Mouse (Mus musculus): ENCODE data around the gene Rgma.

Gene Rgma

DNA sequence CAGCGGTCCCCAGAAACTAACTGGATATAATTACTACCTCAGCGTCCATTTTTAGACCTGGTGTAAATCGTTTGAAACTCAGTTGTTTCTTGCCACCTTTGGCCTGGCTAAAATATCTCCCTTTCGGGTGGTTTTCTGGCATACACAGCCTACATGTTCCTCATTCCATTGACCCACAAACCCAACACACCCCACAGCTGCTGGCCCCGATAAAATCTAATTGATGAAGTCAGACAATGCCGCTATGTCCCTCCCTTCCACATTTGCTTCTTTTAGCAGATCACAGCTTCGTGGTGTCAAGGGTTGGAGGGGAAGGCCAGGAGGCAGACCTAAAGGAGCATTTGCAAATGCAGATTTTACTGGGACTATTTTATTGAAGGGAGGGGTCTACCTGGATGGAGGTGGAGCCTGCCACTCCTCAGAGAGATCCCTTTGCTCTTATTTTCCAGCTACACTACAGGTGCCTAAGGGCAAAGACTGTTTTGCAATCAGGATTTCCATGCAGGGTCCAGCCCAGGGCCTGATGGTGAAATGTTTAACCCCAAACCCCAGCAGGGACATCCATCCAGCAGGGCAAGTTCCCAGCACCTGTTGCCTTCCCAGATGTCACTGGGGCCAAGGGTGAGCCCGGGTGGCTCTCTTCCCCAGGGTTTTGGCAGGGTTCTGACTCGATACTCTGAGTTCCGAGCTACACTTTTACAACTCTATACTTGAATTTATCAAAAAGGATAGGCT is 3.6 kb upstream of the Rgma start:
- DNase-seq: no peak

DNA sequence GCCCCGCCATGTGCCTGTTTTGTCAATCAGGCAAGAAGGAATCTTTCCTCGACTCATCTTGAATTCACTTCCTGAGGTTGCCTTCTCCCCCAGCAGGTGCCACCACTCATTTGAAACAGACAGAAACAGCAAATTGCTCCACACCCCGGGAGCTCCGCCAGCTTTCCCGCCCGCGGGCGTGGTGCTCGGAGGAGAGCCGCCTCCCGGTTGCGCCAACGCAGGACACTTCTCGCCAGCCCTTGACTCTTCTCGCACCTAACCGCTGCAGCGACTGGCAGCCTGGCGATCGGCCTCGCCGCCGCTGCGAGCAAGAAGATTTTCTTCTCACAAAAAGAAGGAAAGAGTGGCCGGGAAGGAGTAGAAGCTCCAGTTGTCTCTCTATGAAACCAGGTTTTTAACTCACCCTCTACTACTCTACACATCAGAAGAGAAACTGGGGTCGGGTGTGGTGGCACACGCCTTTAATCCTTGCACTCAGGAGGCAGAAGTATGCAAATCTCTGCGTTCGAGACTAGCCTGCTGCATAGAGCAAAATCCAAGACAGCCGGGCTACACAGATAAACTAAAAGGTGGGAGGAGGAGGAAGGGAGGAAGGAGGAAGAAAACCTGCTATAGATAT is 2.8 kb upstream of the Rgma start:
- peak in 1 of 2 experiments; percentile 12 for DNase-seq

- no peak for DNase-seq
Observed at GRCm38 (mm10) chr7:73374727-73375126, 582 bp upstream of the Rgma start.

- DNase-seq: no peak
Observed at GRCm38 (mm10) chr7:73376101-73377001, 1.0 kb downstream of the Rgma start.

GRCm38 (mm10) chr7:73377307-73377706 is 2.0 kb downstream of the Rgma start:
- DNase-seq: no peak

GRCm38 (mm10) chr7:73378034-73378433 is 2.7 kb downstream of the Rgma start:
- DNase-seq: no peak

DNA sequence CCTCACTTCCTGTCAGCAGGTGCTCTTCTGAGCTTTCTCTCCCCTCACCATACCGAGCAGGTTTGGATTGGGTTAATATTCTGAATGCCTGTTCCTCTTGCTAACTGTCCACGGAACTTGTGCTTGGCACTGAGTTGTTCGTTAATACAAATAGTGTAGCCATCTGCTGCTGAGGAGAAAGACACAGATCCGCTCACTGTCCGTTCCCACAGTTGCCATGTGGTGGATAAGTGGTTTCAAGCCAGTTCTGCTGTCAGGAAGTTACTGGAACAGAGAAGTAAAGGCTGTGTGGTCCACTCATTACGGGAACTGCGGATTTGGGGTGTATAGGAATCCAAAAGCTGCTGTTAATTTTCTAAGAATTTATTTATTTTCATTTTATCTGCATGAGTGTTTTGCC is 7.5 kb downstream of the Rgma start:
- no peak for DNase-seq

GRCm38 (mm10) chr7:73388866-73389265 is 13.6 kb downstream of the Rgma start:
- no peak for DNase-seq

DNA sequence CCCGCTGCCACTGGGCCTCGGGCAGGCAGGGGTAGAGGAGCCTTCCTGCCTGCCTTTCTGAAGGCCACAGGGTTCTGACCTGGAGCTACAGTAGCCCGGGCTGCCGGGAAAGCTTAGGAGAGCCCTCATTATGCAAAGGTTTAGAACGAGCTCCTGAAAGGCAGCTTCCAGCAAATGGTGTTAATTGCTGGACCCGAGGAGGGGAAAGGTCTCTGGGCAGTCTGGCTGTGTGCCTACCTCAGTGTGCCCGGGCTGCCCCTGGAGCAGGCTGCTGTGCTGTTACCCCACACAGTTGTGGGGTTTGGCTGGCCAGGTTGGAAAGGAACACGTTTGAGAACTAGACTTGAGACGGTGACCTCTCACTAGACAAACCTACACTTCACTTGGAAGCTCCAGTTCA is 14.1 kb downstream of the Rgma start:
- no peak for DNase-seq

- no peak for DNase-seq
Observed at GRCm38 (mm10) chr7:73389871-73390294, 14.6 kb downstream of the Rgma start.

- no peak for DNase-seq
Observed at GRCm38 (mm10) chr7:73390426-73391001, 15.2 kb downstream of the Rgma start.

GRCm38 (mm10) chr7:73391002-73391517 is 15.8 kb downstream of the Rgma start:
- DNase-seq: peak in 1 of 2 experiments; percentile 29

DNA sequence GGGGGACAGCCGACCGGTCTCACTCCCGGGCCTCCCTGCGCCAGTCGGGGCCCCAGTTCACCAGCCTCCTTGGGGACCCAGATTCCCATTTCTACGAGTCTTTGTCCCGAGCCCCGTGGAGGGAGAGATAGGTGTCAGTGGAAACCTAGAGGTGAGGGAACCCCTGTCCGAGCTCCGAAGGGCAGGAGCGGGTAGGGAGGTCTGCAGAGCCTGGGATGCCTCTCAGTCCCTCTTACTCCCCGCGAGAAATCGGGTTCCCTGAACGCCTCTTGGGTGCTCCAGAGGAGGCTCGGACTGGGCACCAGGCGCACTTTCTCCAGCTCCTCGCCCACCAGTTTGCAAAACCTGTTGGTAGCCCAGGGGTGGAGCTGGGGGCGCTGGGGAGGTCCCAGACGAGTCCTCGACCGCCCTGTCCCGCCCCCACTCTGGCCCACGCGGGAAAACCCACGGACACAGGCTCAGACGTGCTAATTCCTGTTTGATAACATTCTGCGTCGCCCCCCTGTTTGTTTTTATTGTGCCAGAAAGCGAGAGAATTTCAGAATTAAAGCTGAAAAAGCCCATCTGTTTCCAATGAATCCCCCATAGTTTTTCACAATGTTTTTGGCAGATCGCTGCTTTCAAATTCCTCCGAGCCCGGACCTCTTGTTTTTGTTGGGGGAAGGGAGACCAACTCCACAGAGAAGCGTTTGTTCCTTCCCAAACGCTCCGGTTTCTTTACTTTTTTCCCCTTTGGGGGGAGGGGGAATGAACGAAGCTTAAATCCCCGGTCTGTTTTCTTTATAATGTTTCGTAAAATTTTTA is 16.4 kb downstream of the Rgma start:
- DNase-seq: no peak

GRCm38 (mm10) chr7:73392359-73392758 is 17.1 kb downstream of the Rgma start:
- no peak for DNase-seq

GRCm38 (mm10) chr7:73393307-73394012 is 18.2 kb downstream of the Rgma start:
- no peak for DNase-seq

GRCm38 (mm10) chr7:73394013-73394409 is 18.7 kb downstream of the Rgma start:
- DNase-seq: no peak

DNA sequence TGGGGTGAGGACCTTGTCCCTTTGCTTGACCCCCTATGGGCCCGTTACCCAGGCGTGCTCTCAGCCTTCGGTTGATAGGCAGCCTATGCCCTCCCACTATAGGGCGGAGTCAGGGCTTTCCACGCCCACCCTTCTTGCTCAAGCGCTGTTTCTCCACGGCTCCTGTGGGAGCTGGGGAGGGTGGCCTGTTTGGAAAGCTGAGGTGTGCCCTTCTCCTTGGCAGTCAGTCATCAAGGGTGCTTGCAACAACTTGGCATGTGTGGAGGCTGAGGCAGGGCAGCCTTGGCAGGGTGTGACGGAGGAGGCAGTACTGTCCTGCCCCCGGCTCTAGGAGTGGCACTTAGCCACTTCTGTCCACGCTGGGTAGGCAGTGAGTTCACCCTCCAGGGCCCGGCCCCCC is 23.0 kb downstream of the Rgma start:
- peak in 1 of 2 experiments; percentile 32 for DNase-seq

DNA sequence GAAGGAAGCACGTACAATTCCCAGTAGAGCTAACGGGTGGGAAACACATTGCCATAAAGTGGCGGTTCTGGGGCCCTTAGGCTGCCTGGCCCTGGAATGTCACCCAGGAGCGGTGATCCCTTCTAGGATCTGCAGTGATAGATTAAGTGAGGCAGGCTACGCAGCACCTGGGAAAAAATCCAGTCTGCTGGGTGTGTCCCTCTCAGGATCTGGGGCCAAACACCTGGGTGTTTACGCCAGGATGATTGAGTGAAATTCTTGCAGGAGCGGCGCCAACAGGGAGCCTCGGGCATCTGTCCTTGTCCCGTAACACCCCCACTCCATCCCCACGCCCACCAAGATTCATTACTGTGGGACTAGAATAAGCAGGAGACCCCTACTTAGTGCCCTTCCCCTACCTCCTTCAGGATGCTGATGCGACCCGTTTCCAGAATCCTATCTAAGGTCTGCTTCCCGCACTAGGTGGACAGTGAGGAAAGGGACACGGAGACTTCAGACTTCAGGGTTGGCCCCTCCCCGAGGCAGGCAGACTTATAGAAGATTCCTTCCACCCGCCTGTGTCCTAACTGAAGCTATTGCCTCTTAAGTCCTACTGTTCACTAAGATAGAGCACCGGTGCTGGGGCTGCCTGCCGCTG is 23.6 kb downstream of the Rgma start:
- DNase-seq: no peak

GRCm38 (mm10) chr7:73399501-73400044 is 24.3 kb downstream of the Rgma start:
- peak in 1 of 2 experiments; percentile 51 for DNase-seq

Data from spleen, adult 18-20 months (tissue).